8 mouse cellular contexts compared by ENCODE assay signal in the genomic region with DNA sequence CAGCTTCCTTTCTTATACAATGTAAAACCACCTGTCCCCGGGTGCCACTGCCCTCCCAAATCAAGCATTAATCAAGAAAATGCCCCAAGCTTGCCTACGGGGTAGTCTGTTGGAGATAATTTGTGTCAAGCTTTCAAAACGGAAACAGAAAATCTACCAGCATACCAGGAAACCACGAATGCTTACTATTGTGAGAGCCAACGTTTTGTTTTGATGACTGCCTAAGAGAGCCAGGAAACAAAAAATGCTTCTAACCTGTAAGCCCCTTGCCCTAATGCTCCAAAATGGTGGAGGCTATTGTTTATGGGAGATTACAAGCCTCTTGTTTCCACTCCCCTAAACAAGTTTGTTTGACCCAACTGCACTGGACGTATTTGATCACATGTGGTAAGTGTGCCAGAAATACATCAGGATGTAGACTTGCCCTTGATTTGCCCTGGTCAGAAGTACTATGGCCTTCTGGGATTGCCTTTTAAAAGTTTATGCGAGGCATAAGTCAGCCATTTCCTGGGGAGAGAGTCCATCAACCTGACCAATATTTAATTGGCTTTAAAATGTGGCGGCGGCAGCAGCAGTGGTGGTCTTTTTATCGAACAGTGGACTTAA.
A peak's percentile ranks its signal among the peaks of the same experiment; 100 is the strongest.
DNase-seq lines count a peak whose midpoint lies in the region; ATAC-seq and TF ChIP-seq lines count a peak whose summit lies in the region.

No protein-coding gene starts in this region.

- peak; percentile 20 for DNase-seq in kidney, adult 9 months
- no peak for DNase-seq in kidney, adult 11 months
- peak; percentile 28 for DNase-seq in thymus, postnatal 0 days (ENCODE audit: low spot score)
- DNase-seq in thymus, postnatal 10 days (ENCODE audit: low spot score in 2 of 2): no peak
- DNase-seq in cerebellum, postnatal 4 days (ENCODE audit: low spot score in 2 of 2): no peak
- no peak for DNase-seq in layer of hippocampus, adult 2 months (ENCODE audit: low spot score in 2 of 2)

- H3K27me3 ChIP-seq in small intestine, adult 2 months (ENCODE audit: control insufficient read depth, insufficient read depth, low read length): no peaks in the 10 kb centered on the region

- H3K4me3 ChIP-seq in small intestine, adult 2 months (ENCODE audit: low read depth, low read length): 0 out of 2 replicates have a peak overlapping the region, but pooled peaks have one; percentile 9
- no peak overlapping the region for H3K4me3 ChIP-seq in layer of hippocampus, adult 2 months

- no peak for TF ChIP-seq POLR2A in small intestine, adult 2 months (IDR thresholded peaks at IDR 0.05; ENCODE audit: low read depth, low read length)

- TF ChIP-seq CTCF in small intestine, adult 2 months (IDR thresholded peaks at IDR 0.05; ENCODE audit: extremely low read depth, insufficient read length, insufficient replicate concordance, low read depth, low read length): no peak
- TF ChIP-seq CTCF in layer of hippocampus, adult 2 months (conservative IDR thresholded peaks at IDR 0.05): no peak

- no peaks in the 10 kb centered on the region for H3K36me3 ChIP-seq in small intestine, adult 2 months (ENCODE audit: control insufficient read depth, insufficient read depth, low read length)

- peak overlapping the region; percentile 78 for H3K27ac ChIP-seq in small intestine, adult 2 months (ENCODE audit: insufficient read depth, low read depth, low read length)
- H3K27ac ChIP-seq in layer of hippocampus, adult 2 months: no peak overlapping the region

- H3K4me1 ChIP-seq in small intestine, adult 2 months (ENCODE audit: control insufficient read depth, insufficient read depth, insufficient read length, low read length): no peaks in the 10 kb centered on the region; the same call in 1 of the 2 replicates

- ATAC-seq in inflammation-experienced regulatory T-cells, adult 6 months: peak; percentile 46

- WGBS in small intestine, adult 2 months: 71% methylated on average over 10 of the region's 10 CpGs

Comparison
In these comparisons a context has a peak if more than half of its experiments do, and no peak if none do; other contexts are left out.
1. DNase-seq: peak in kidney, adult 9 months (single experiment) and thymus, postnatal 0 days (single experiment); none in kidney, adult 11 months (single experiment), thymus, postnatal 10 days (0 of 2), cerebellum, postnatal 4 days (0 of 2) and layer of hippocampus, adult 2 months (0 of 2).